Mouse (Mus musculus): Measurements from ENCODE around the gene Hmg20b. TPM values are rescaled to one million over a fixed set of nuclear protein-coding genes. Genes with fewer than 3 reads are reported as not detected.

The Hmg20b gene
- total RNA-seq, 1 experiment: 43.5 TPM

GRCm38 (mm10) chr10:81302288-81302687 is 48.0 kb downstream of the Hmg20b start:
- Histone ChIP-seq H3K36me3 (ENCODE audit: control insufficient read depth, insufficient read depth, low read length, poor library complexity, severe bottlenecking) (peaks cover 18% of the 10 kb centered on the region; the same call in 1 of the 2 replicates), H3K9me3 (ENCODE audit: control insufficient read depth, insufficient read depth, low read depth, low read length) (no peaks in the 10 kb centered on the region), H3K4me3 (ENCODE audit: insufficient read depth in 1 of 2, low read depth in 1 of 2, low read length in 2 of 2, poor library complexity in 1 of 2, severe bottlenecking in 1 of 2) (no peak overlapping the region), H3K9ac (ENCODE audit: insufficient read depth, low read depth, low read length, poor library complexity, severe bottlenecking) (no peak overlapping the region), H3K4me1 (ENCODE audit: control insufficient read depth in 2 of 2, insufficient read depth in 2 of 2, low read length in 2 of 2, poor library complexity in 1 of 2) (peaks cover 0 to 19% of the 10 kb centered on the region in 2 experiments; a peak in 1 of 4 replicates), H3K27ac (ENCODE audit: insufficient read depth, low read depth, low read length, poor library complexity, severe bottlenecking) (no peak overlapping the region)
- in situ Hi-C loops (cut with MboI; ENCODE audit: low sequenced_read_pairs in 2 of 2, unreplicated experiment in 2 of 2): no loop called here
- TF ChIP-seq HCFC1 (IDR thresholded peaks at IDR 0.05; ENCODE audit: borderline replicate concordance, insufficient read depth, low read length) (no peak), ZNF384 (IDR thresholded peaks at IDR 0.05; ENCODE audit: low read depth, low read length) (no peak), CHD2 (IDR thresholded peaks at IDR 0.05; ENCODE audit: low read depth, low read length) (no peak), MAFK (IDR thresholded peaks at IDR 0.05; ENCODE audit: insufficient read depth, low read depth, low read length) (no peak), ZC3H11A (IDR thresholded peaks at IDR 0.05; ENCODE audit: borderline replicate concordance, low read depth, low read length) (no peak)
- no peak for DNase-seq (ENCODE audit: low read depth, low spot score)

GRCm38 (mm10) chr10:81301321-81301720 is 49.0 kb downstream of the Hmg20b start:
- H3K27ac ChIP-seq (ENCODE audit: insufficient read depth, low read depth, low read length, poor library complexity, severe bottlenecking): no peak overlapping the region
- DNase-seq (ENCODE audit: low read depth, low spot score): no peak
- H3K4me3 ChIP-seq (ENCODE audit: insufficient read depth in 1 of 2, low read depth in 1 of 2, low read length in 2 of 2, poor library complexity in 1 of 2, severe bottlenecking in 1 of 2): no peak overlapping the region
- peaks cover 9% of the 10 kb centered on the region; the same call in 1 of the 2 replicates for H3K36me3 ChIP-seq (ENCODE audit: control insufficient read depth, insufficient read depth, low read length, poor library complexity, severe bottlenecking)
- TF ChIP-seq HCFC1 (IDR thresholded peaks at IDR 0.05; ENCODE audit: borderline replicate concordance, insufficient read depth, low read length): no peak
- TF ChIP-seq MAFK (IDR thresholded peaks at IDR 0.05; ENCODE audit: insufficient read depth, low read depth, low read length): no peak
- TF ChIP-seq CHD2 (IDR thresholded peaks at IDR 0.05; ENCODE audit: low read depth, low read length): no peak
- no peak for TF ChIP-seq ZNF384 (IDR thresholded peaks at IDR 0.05; ENCODE audit: low read depth, low read length)
- no peak for TF ChIP-seq ZC3H11A (IDR thresholded peaks at IDR 0.05; ENCODE audit: borderline replicate concordance, low read depth, low read length)
- no peaks in the 10 kb centered on the region for H3K9me3 ChIP-seq (ENCODE audit: control insufficient read depth, insufficient read depth, low read depth, low read length)
- in situ Hi-C loops (cut with MboI; ENCODE audit: low sequenced_read_pairs in 2 of 2, unreplicated experiment in 2 of 2): no loop called here
- H3K9ac ChIP-seq (ENCODE audit: insufficient read depth, low read depth, low read length, poor library complexity, severe bottlenecking): no peak overlapping the region
- peaks cover 0 to 19% of the 10 kb centered on the region in 2 experiments; a peak in 1 of 4 replicates for H3K4me1 ChIP-seq (ENCODE audit: control insufficient read depth in 2 of 2, insufficient read depth in 2 of 2, low read length in 2 of 2, poor library complexity in 1 of 2)

- Histone ChIP-seq H3K4me1 (ENCODE audit: control insufficient read depth in 2 of 2, insufficient read depth in 2 of 2, low read length in 2 of 2, poor library complexity in 1 of 2) (peaks cover 0 to 19% of the 10 kb centered on the region in 2 experiments; a peak in 1 of 4 replicates), H3K4me3 (ENCODE audit: insufficient read depth in 1 of 2, low read depth in 1 of 2, low read length in 2 of 2, poor library complexity in 1 of 2, severe bottlenecking in 1 of 2) (no peak overlapping the region), H3K9ac (ENCODE audit: insufficient read depth, low read depth, low read length, poor library complexity, severe bottlenecking) (no peak overlapping the region), H3K27ac (ENCODE audit: insufficient read depth, low read depth, low read length, poor library complexity, severe bottlenecking) (no peak overlapping the region), H3K9me3 (ENCODE audit: control insufficient read depth, insufficient read depth, low read depth, low read length) (no peaks in the 10 kb centered on the region), H3K36me3 (ENCODE audit: control insufficient read depth, insufficient read depth, low read length, poor library complexity, severe bottlenecking) (peaks cover 2% of the 10 kb centered on the region; the same call in 1 of the 2 replicates)
- no peak for DNase-seq (ENCODE audit: low read depth, low spot score)
- TF ChIP-seq MAFK (IDR thresholded peaks at IDR 0.05; ENCODE audit: insufficient read depth, low read depth, low read length): no peak
- TF ChIP-seq ZC3H11A (IDR thresholded peaks at IDR 0.05; ENCODE audit: borderline replicate concordance, low read depth, low read length): no peak
- TF ChIP-seq ZNF384 (IDR thresholded peaks at IDR 0.05; ENCODE audit: low read depth, low read length): no peak
- no peak for TF ChIP-seq HCFC1 (IDR thresholded peaks at IDR 0.05; ENCODE audit: borderline replicate concordance, insufficient read depth, low read length)
- TF ChIP-seq CHD2 (IDR thresholded peaks at IDR 0.05; ENCODE audit: low read depth, low read length): no peak
- in situ Hi-C loops (cut with MboI; ENCODE audit: low sequenced_read_pairs in 2 of 2, unreplicated experiment in 2 of 2): no loop called here
Measured at GRCm38 (mm10) chr10:81300352-81300907, 49.9 kb downstream of the Hmg20b start.

GRCm38 (mm10) chr10:81299585-81300351 is 50.5 kb downstream of the Hmg20b start:
- Histone ChIP-seq H3K4me3 (ENCODE audit: insufficient read depth in 1 of 2, low read depth in 1 of 2, low read length in 2 of 2, poor library complexity in 1 of 2, severe bottlenecking in 1 of 2) (no peak overlapping the region), H3K36me3 (ENCODE audit: control insufficient read depth, insufficient read depth, low read length, poor library complexity, severe bottlenecking) (peaks cover 5% of the 10 kb centered on the region; the same call in 1 of the 2 replicates), H3K9me3 (ENCODE audit: control insufficient read depth, insufficient read depth, low read depth, low read length) (no peaks in the 10 kb centered on the region), H3K4me1 (ENCODE audit: control insufficient read depth in 2 of 2, insufficient read depth in 2 of 2, low read length in 2 of 2, poor library complexity in 1 of 2) (peaks cover 0 to 19% of the 10 kb centered on the region in 2 experiments; a peak in 1 of 4 replicates), H3K27ac (ENCODE audit: insufficient read depth, low read depth, low read length, poor library complexity, severe bottlenecking) (no peak overlapping the region), H3K9ac (ENCODE audit: insufficient read depth, low read depth, low read length, poor library complexity, severe bottlenecking) (no peak overlapping the region)
- DNase-seq (ENCODE audit: low read depth, low spot score): no peak
- TF ChIP-seq ZNF384 (IDR thresholded peaks at IDR 0.05; ENCODE audit: low read depth, low read length) (no peak), CHD2 (IDR thresholded peaks at IDR 0.05; ENCODE audit: low read depth, low read length) (no peak), ZC3H11A (IDR thresholded peaks at IDR 0.05; ENCODE audit: borderline replicate concordance, low read depth, low read length) (no peak), HCFC1 (IDR thresholded peaks at IDR 0.05; ENCODE audit: borderline replicate concordance, insufficient read depth, low read length) (no peak), MAFK (IDR thresholded peaks at IDR 0.05; ENCODE audit: insufficient read depth, low read depth, low read length) (no peak)
- in situ Hi-C loops (cut with MboI; ENCODE audit: low sequenced_read_pairs in 2 of 2, unreplicated experiment in 2 of 2): no loop called here
